23 mouse cellular contexts compared by ENCODE assay signal in the genomic region with DNA sequence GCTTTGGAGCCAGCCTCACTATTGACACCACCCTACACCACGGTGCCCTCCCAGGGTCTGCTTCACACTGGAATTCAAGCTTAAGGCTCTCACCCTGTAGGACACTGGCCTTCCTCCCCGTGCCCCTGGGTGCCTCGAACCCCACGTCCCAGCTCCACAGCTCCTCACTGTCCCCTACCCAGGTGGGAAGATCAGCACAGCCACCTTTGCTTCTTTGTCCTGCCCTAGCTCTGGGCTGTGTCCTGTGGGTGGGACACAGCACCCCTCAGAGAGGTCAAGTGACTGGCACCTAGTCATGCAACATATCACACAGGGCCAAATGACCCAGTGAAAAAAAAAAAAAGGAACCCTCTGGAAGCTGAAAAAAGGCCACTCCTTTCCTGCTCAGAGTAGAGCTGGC. TPM values are rescaled to one million over a fixed set of nuclear protein-coding genes. Genes with fewer than 3 reads are reported as not detected.
DNase-seq lines count a peak whose midpoint lies in the region; ATAC-seq and TF ChIP-seq lines count a peak whose summit lies in the region.
"Had no signal": no experiment of that assay in that cellular context is flagged by ENCODE, and none has a peak within 500 bp of the region (broad histone marks: within the 10 kb centered on the region; RNA-seq: fewer than 3 reads in every experiment).

No protein-coding gene starts in this region.

- peak; percentile 2; the same call in 1 of the 2 replicates for ATAC-seq in lung, postnatal 0 days
- ATAC-seq: forebrain, embryonic 15.5 days; hindbrain, embryonic 16.5 days; Patski had no signal

- no peak overlapping the region for H3K4me3 ChIP-seq in lung, postnatal 0 days (ENCODE audit: low read depth, low read length)
- H3K4me3 ChIP-seq in limb, embryonic 10.5 days = no peak overlapping the region
- H3K4me3 ChIP-seq: embryonic facial prominence, embryonic 13.5 days; erythroblast, embryonic 14.5 days; forebrain, embryonic 12.5 days; forebrain, embryonic 15.5 days; gastrocnemius, adult 2 months; heart, adult 2 months; heart, embryonic 10.5 days; hindbrain, embryonic 10.5 days; hindbrain, embryonic 13.5 days had no signal

- intact Hi-C loops in left cerebral cortex, postnatal 4 days (cut with DNase I) = no loop called here

- H3K9me3 ChIP-seq in lung, postnatal 0 days (ENCODE audit: low read length) = no peaks in the 10 kb centered on the region
- no peaks in the 10 kb centered on the region for H3K9me3 ChIP-seq in limb, embryonic 10.5 days (replicated peaks)
- H3K9me3 ChIP-seq: embryonic facial prominence, embryonic 13.5 days; forebrain, embryonic 12.5 days; forebrain, embryonic 15.5 days; heart, embryonic 10.5 days; hindbrain, embryonic 10.5 days; hindbrain, embryonic 13.5 days had no signal

- WGBS in lung, postnatal 0 days = 76% methylated on average over 4 of the region's 4 CpGs
- WGBS in limb, embryonic 10.5 days = 73% methylated on average over 4 of the region's 4 CpGs

- H3K27ac ChIP-seq in lung, postnatal 0 days (ENCODE audit: low read length) = no peak overlapping the region
- H3K27ac ChIP-seq in limb, embryonic 10.5 days = peak overlapping the region; percentile 47
- H3K27ac ChIP-seq: embryonic facial prominence, embryonic 13.5 days; forebrain, embryonic 12.5 days; forebrain, embryonic 15.5 days; heart, embryonic 10.5 days; hindbrain, embryonic 10.5 days; hindbrain, embryonic 13.5 days had no signal

- no peak overlapping the region for H3K9ac ChIP-seq in lung, postnatal 0 days (replicated peaks; ENCODE audit: low read depth)
- H3K9ac ChIP-seq: forebrain, embryonic 12.5 days; forebrain, embryonic 15.5 days; hindbrain, embryonic 13.5 days had no signal

- H3K4me1 ChIP-seq in lung, postnatal 0 days (ENCODE audit: insufficient read depth, low read depth, low read length) = peaks cover 28% of the 10 kb centered on the region
- H3K4me1 ChIP-seq in limb, embryonic 10.5 days = peaks cover 30% of the 10 kb centered on the region

- peak; percentile 4 for DNase-seq in gastrocnemius, postnatal 10 days
- no peak for DNase-seq in gastrocnemius, adult 18-20 months (ENCODE audit: low spot score)
- no peak for DNase-seq in lung, postnatal 0 days (ENCODE audit: low spot score)
- DNase-seq in lung, postnatal 10 days = no peak
- no peak for DNase-seq in limb, embryonic 10.5 days (ENCODE audit: low spot score)
- no peak for DNase-seq in left cerebral cortex, postnatal 4 days
- DNase-seq in thymus, adult 18-20 months = no peak
- DNase-seq: adrenal gland, postnatal 10 days; cerebellum, adult 11 months; cerebellum, adult 9-11 months; gastrocnemius, adult 2 months; gastrocnemius, postnatal 25 days; heart, postnatal 36 days had no signal

- H3K4me2 ChIP-seq in lung, postnatal 0 days (replicated peaks; ENCODE audit: low read depth, low read length) = no peak overlapping the region
- H3K4me2 ChIP-seq: embryonic facial prominence, embryonic 13.5 days; forebrain, embryonic 12.5 days; forebrain, embryonic 15.5 days; hindbrain, embryonic 13.5 days had no signal

- no peaks in the 10 kb centered on the region for H3K36me3 ChIP-seq in lung, postnatal 0 days (ENCODE audit: insufficient read depth, low read length)
- H3K36me3 ChIP-seq in limb, embryonic 10.5 days = no peaks in the 10 kb centered on the region
- H3K36me3 ChIP-seq: embryonic facial prominence, embryonic 13.5 days; forebrain, embryonic 12.5 days; forebrain, embryonic 15.5 days; heart, embryonic 10.5 days; hindbrain, embryonic 10.5 days; hindbrain, embryonic 13.5 days had no signal

- 0 out of 2 replicates have a peak, but pooled peaks cover 4% of the 10 kb centered on the region for H3K27me3 ChIP-seq in lung, postnatal 0 days (replicated peaks; ENCODE audit: insufficient read depth, low read length)
- peaks cover 55% of the 10 kb centered on the region for H3K27me3 ChIP-seq in limb, embryonic 10.5 days (ENCODE audit: low read depth, poor library complexity, severe bottlenecking)
- H3K27me3 ChIP-seq: Patski had no signal

- no peak for TF ChIP-seq CTCF in lung, postnatal 0 days (IDR thresholded peaks at IDR 0.05)

- no peak for TF ChIP-seq EP300 in lung, postnatal 0 days (IDR thresholded peaks at IDR 0.05)

RNA-seq across cellular contexts. Expression of a gene that starts 12.6 kb away (rescaled TPM):
- under 1 TPM in 1 of 2 experiments, not detected in 1; 0.09 TPM for total RNA-seq in gastrocnemius, postnatal 10 days (2021)
- under 1 TPM in 1 of 2 experiments, not detected in 1; 0.14 TPM for total RNA-seq in gastrocnemius, adult 18-20 months (2021)
- polyA plus RNA-seq in lung, postnatal 0 days (2015; fragmentation: Nextera tagmentation; extraction: Ambion mirVana) = 0.25 and 0.40 TPM in 2 replicates
- polyA plus RNA-seq in limb, embryonic 10.5 days (2016; fragmentation: Nextera tagmentation; extraction: Ambion mirVana) = 0.11 TPM in 1 of 2 replicates, not detected in the other
- total RNA-seq in left cerebral cortex, postnatal 4 days (2021) = not detected
- polyA plus RNA-seq: embryonic facial prominence, embryonic 13.5 days; forebrain, embryonic 12.5 days; forebrain, embryonic 15.5 days; hindbrain, embryonic 13.5 days; Patski had no signal

RNA-seq across cellular contexts. Expression of a gene that starts 48.9 kb away (rescaled TPM):
- total RNA-seq in gastrocnemius, postnatal 10 days (2021) = 10 to 100 TPM; 29.4 to 40.0 TPM
- total RNA-seq in gastrocnemius, adult 18-20 months (2021) = 10 to 100 TPM; 22.1 to 24.0 TPM
- polyA plus RNA-seq in lung, postnatal 0 days (2015; fragmentation: Nextera tagmentation; extraction: Ambion mirVana) = 6.0 and 7.7 TPM in 2 replicates
- 3.5 and 4.5 TPM in 2 replicates for polyA plus RNA-seq in limb, embryonic 10.5 days (2016; fragmentation: Nextera tagmentation; extraction: Ambion mirVana)
- 10 to 100 TPM; 76.5 to 97.2 TPM for total RNA-seq in left cerebral cortex, postnatal 4 days (2021)
- polyA plus RNA-seq: erythroblast, embryonic 14.5 days had no signal

RNA-seq across cellular contexts. Expression of a gene that starts 51.4 kb away (rescaled TPM):
- 10 to 100 TPM in 1 of 2 experiments, 1 to 10 TPM in 1; 9.4 to 12.0 TPM for total RNA-seq in gastrocnemius, postnatal 10 days (2021)
- 1 to 10 TPM; 2.2 to 2.8 TPM for total RNA-seq in gastrocnemius, adult 18-20 months (2021)
- 28.1 and 29.5 TPM in 2 replicates for polyA plus RNA-seq in lung, postnatal 0 days (2015; fragmentation: Nextera tagmentation; extraction: Ambion mirVana)
- 204 and 206 TPM in 2 replicates for polyA plus RNA-seq in limb, embryonic 10.5 days (2016; fragmentation: Nextera tagmentation; extraction: Ambion mirVana)
- 10 to 100 TPM; 18.5 to 19.8 TPM for total RNA-seq in left cerebral cortex, postnatal 4 days (2021)
